Mouse (Mus musculus): ENCODE data around the gene Epn2. TPM values are rescaled to one million over a fixed set of nuclear protein-coding genes. Genes with fewer than 3 reads are reported as not detected.
A peak's percentile ranks its signal among the peaks of the same experiment; 100 is the strongest.

Epn2 gene
- polyA plus RNA-seq, 1 experiment from 2014 or later: 31.4 TPM

- no peaks in the 10 kb centered on the region for H3K27me3 ChIP-seq (ENCODE audit: control insufficient read depth, insufficient read depth, low read length)
- H3K9ac ChIP-seq (ENCODE audit: low read length): no peak overlapping the region
- no peak overlapping the region for H3K4me3 ChIP-seq (ENCODE audit: low read depth, low read length)
- no peaks in the 10 kb centered on the region for H3K9me3 ChIP-seq (ENCODE audit: control insufficient read depth, low read length)
- peaks cover 11% of the 10 kb centered on the region for H3K4me1 ChIP-seq (ENCODE audit: control insufficient read depth, insufficient read depth, low read length)
- peaks cover 9% of the 10 kb centered on the region for H3K36me3 ChIP-seq (ENCODE audit: control insufficient read depth, insufficient read depth, low read length)
- H3K4me2 ChIP-seq (ENCODE audit: low read depth): peak overlapping the region; percentile 90; the same call in 1 of the 2 replicates
- H3K27ac ChIP-seq (ENCODE audit: low read depth, low read length): no peak overlapping the region
- ATAC-seq (ENCODE audit: insufficient read depth, low FRiP score, low TSS enrichment): no peak
- DNase-seq (ENCODE audit: low spot score): no peak
- 93% methylated on average over 2 of the region's 2 CpGs for WGBS
Measured at GRCm38 (mm10) chr11:61495528-61495927, 84.0 kb downstream of the Epn2 start.

- peak within 1 kb of the TSS; percentile 84 for H3K4me3 ChIP-seq (ENCODE audit: low read depth, low read length)
- peaks cover 18% of the 10 kb centered on the region for H3K36me3 ChIP-seq (ENCODE audit: control insufficient read depth, insufficient read depth, low read length)
- WGBS: under 1% methylated on average over 60 of the region's 62 CpGs
- peak within 1 kb of the TSS; percentile 86 for H3K9ac ChIP-seq (ENCODE audit: low read length)
- H3K27ac ChIP-seq (ENCODE audit: low read depth, low read length): peak within 1 kb of the TSS; percentile 80
- H3K4me1 ChIP-seq (ENCODE audit: control insufficient read depth, insufficient read depth, low read length): peaks cover 11% of the 10 kb centered on the region
- peak within 1 kb of the TSS; percentile 90 for H3K4me2 ChIP-seq (ENCODE audit: low read depth)
- H3K27me3 ChIP-seq (ENCODE audit: control insufficient read depth, insufficient read depth, low read length): no peaks in the 10 kb centered on the region
- peak; percentile 100 for DNase-seq (ENCODE audit: low spot score)
- H3K9me3 ChIP-seq (ENCODE audit: control insufficient read depth, low read length): no peaks in the 10 kb centered on the region
- ATAC-seq (ENCODE audit: insufficient read depth, low FRiP score, low TSS enrichment): peak; percentile 95
Measured at GRCm38 (mm10) chr11:61494129-61494997, 85.1 kb downstream of the Epn2 start, which contains the start of gene Mapk7. TSS of gene Mapk7 (minus strand) at chr11:61494406.

DNA sequence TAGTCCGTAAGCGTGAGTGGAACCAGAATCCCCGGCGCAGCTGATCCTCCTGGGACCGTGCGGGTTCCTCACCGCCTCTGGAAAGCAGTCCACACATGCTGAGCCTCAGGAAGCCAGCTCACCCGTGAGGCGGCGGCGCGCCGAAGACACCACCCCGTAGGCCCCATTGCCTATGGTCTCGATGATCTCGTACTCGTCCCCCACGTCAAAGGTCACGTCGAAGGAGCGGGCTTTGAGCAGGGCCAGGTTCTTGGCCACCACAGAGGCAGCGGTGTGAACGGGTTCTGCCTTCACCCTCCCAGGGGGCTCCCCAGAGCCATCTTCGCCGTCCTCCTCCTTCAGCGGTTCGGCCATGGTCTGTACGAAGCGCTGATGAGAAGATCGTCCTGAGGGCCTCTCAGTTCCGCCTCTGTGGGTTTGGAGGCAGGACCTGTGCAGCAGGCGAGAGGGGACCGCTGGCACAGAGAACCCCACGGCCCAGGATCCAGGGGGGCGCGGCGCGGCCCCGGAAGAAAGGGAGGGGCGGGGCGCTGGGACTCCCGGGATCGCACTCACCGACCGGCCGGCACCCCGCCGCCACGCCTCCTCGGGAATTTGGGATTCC, 85.9 kb downstream of the Epn2 start:
- 1% methylated on average over 36 of the region's 50 CpGs for WGBS
- H3K9me3 ChIP-seq (ENCODE audit: control insufficient read depth, low read length): no peaks in the 10 kb centered on the region
- H3K4me3 ChIP-seq (ENCODE audit: low read depth, low read length): peak overlapping the region; percentile 84
- H3K36me3 ChIP-seq (ENCODE audit: control insufficient read depth, insufficient read depth, low read length): peaks cover 24% of the 10 kb centered on the region
- peak overlapping the region; percentile 86 for H3K9ac ChIP-seq (ENCODE audit: low read length)
- peak overlapping the region; percentile 90 for H3K4me2 ChIP-seq (ENCODE audit: low read depth)
- peak; percentile 63 for ATAC-seq (ENCODE audit: insufficient read depth, low FRiP score, low TSS enrichment)
- peak overlapping the region; percentile 80 for H3K27ac ChIP-seq (ENCODE audit: low read depth, low read length)
- no peaks in the 10 kb centered on the region for H3K27me3 ChIP-seq (ENCODE audit: control insufficient read depth, insufficient read depth, low read length)
- peaks cover 11% of the 10 kb centered on the region for H3K4me1 ChIP-seq (ENCODE audit: control insufficient read depth, insufficient read depth, low read length)
- peak; percentile 52 for DNase-seq (ENCODE audit: low spot score)

GRCm38 (mm10) chr11:61492749-61493401, 86.6 kb downstream of the Epn2 start:
- Histone ChIP-seq H3K4me1 (ENCODE audit: control insufficient read depth, insufficient read depth, low read length) (peaks cover 11% of the 10 kb centered on the region), H3K9ac (ENCODE audit: low read length) (peak overlapping the region; percentile 86), H3K27me3 (ENCODE audit: control insufficient read depth, insufficient read depth, low read length) (no peaks in the 10 kb centered on the region), H3K4me3 (ENCODE audit: low read depth, low read length) (peak overlapping the region; percentile 84), H3K36me3 (ENCODE audit: control insufficient read depth, insufficient read depth, low read length) (peaks cover 24% of the 10 kb centered on the region), H3K27ac (ENCODE audit: low read depth, low read length) (no peak overlapping the region), H3K4me2 (ENCODE audit: low read depth) (peak overlapping the region; percentile 90), H3K9me3 (ENCODE audit: control insufficient read depth, low read length) (no peaks in the 10 kb centered on the region)
- DNase-seq (ENCODE audit: low spot score): no peak
- WGBS: 75% methylated on average over 12 of the region's 12 CpGs
- no peak for ATAC-seq (ENCODE audit: insufficient read depth, low FRiP score, low TSS enrichment)

- 93% methylated on average over 22 of the region's 22 CpGs for WGBS
- H3K36me3 ChIP-seq (ENCODE audit: control insufficient read depth, insufficient read depth, low read length): peaks cover 24% of the 10 kb centered on the region
Measured at GRCm38 (mm10) chr11:61490944-61491520, 88.5 kb downstream of the Epn2 start.

DNA sequence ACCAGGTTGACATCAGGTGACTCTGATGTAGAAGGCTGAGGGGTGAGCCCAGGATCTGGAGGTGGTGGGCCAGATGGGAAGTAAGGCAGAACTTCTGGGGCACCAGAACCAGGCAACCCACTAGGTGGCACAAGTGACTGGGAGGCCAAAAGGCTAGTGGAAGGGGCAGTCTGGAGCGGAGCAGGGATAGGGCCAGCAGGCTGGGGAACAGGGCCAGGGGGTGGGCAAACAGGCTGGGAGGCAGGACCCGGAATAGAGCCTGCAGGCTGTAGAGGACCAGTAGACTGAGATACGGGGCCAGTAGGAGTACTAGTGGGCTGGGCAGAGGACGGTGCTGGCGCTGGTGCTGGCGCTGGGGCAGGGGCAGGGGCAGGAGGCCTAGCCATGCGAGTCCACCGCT, 89.6 kb downstream of the Epn2 start:
- Histone ChIP-seq H3K4me2 (ENCODE audit: low read depth) (no peak overlapping the region), H3K4me3 (ENCODE audit: low read depth, low read length) (no peak overlapping the region), H3K9ac (ENCODE audit: low read length) (no peak overlapping the region), H3K27ac (ENCODE audit: low read depth, low read length) (no peak overlapping the region), H3K4me1 (ENCODE audit: control insufficient read depth, insufficient read depth, low read length) (peaks cover 20% of the 10 kb centered on the region), H3K27me3 (ENCODE audit: control insufficient read depth, insufficient read depth, low read length) (no peaks in the 10 kb centered on the region), H3K36me3 (ENCODE audit: control insufficient read depth, insufficient read depth, low read length) (peaks cover 24% of the 10 kb centered on the region), H3K9me3 (ENCODE audit: control insufficient read depth, low read length) (no peaks in the 10 kb centered on the region)
- WGBS: 95% methylated on average over 8 of the region's 8 CpGs
- DNase-seq (ENCODE audit: low spot score): no peak
- no peak for ATAC-seq (ENCODE audit: insufficient read depth, low FRiP score, low TSS enrichment)

More at GRCm38 (mm10) chr11:61490944-61491520, 88.5 kb downstream of the Epn2 start:
- H3K4me1 ChIP-seq (ENCODE audit: control insufficient read depth, insufficient read depth, low read length): peaks cover 15% of the 10 kb centered on the region
- H3K4me3 ChIP-seq (ENCODE audit: low read depth, low read length): no peak overlapping the region
- no peak overlapping the region for H3K27ac ChIP-seq (ENCODE audit: low read depth, low read length)
- H3K4me2 ChIP-seq (ENCODE audit: low read depth): no peak overlapping the region
- no peaks in the 10 kb centered on the region for H3K27me3 ChIP-seq (ENCODE audit: control insufficient read depth, insufficient read depth, low read length)
- DNase-seq (ENCODE audit: low spot score) (no peak), ATAC-seq (ENCODE audit: insufficient read depth, low FRiP score, low TSS enrichment) (no peak)
- no peak overlapping the region for H3K9ac ChIP-seq (ENCODE audit: low read length)
- no peaks in the 10 kb centered on the region for H3K9me3 ChIP-seq (ENCODE audit: control insufficient read depth, low read length)

DNA sequence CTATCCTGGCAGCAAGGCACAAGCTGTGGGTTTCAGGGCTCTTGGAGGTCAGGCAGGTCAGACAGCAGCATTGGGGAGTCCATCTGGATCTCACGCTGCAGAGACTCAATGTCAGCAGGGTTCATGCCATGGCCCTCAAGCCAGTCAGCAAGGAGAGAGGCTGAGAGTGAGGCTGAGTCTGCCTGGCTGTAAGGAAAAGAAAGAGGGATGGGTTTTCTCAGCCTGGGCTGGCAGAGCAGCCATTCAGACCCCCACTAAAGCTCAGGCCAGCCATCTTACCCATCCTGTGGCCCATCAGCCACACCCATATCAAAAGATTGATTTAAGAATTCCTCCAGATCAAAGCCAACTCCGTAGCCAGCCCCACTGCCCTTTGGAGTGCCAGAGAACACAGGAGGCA, 90.4 kb downstream of the Epn2 start:
- Histone ChIP-seq H3K4me3 (ENCODE audit: low read depth, low read length) (no peak overlapping the region), H3K9ac (ENCODE audit: low read length) (no peak overlapping the region), H3K4me2 (ENCODE audit: low read depth) (no peak overlapping the region), H3K36me3 (ENCODE audit: control insufficient read depth, insufficient read depth, low read length) (peaks cover 24% of the 10 kb centered on the region), H3K4me1 (ENCODE audit: control insufficient read depth, insufficient read depth, low read length) (peaks cover 26% of the 10 kb centered on the region), H3K27ac (ENCODE audit: low read depth, low read length) (no peak overlapping the region), H3K9me3 (ENCODE audit: control insufficient read depth, low read length) (no peaks in the 10 kb centered on the region), H3K27me3 (ENCODE audit: control insufficient read depth, insufficient read depth, low read length) (no peaks in the 10 kb centered on the region)
- WGBS: 91% methylated on average over 2 of the region's 2 CpGs
- ATAC-seq (ENCODE audit: insufficient read depth, low FRiP score, low TSS enrichment) (no peak), DNase-seq (ENCODE audit: low spot score) (no peak)

- H3K4me1 ChIP-seq (ENCODE audit: control insufficient read depth, insufficient read depth, low read length): peaks cover 22% of the 10 kb centered on the region
- WGBS: 85% methylated on average over 7 of the region's 7 CpGs
- ATAC-seq (ENCODE audit: insufficient read depth, low FRiP score, low TSS enrichment) (no peak), DNase-seq (ENCODE audit: low spot score) (no peak)
- no peaks in the 10 kb centered on the region for H3K27me3 ChIP-seq (ENCODE audit: control insufficient read depth, insufficient read depth, low read length)
- no peak overlapping the region for H3K4me2 ChIP-seq (ENCODE audit: low read depth)
- H3K4me3 ChIP-seq (ENCODE audit: low read depth, low read length): no peak overlapping the region
- H3K9ac ChIP-seq (ENCODE audit: low read length): no peak overlapping the region
- H3K9me3 ChIP-seq (ENCODE audit: control insufficient read depth, low read length): no peaks in the 10 kb centered on the region
- no peak overlapping the region for H3K27ac ChIP-seq (ENCODE audit: low read depth, low read length)
- H3K36me3 ChIP-seq (ENCODE audit: control insufficient read depth, insufficient read depth, low read length): peaks cover 24% of the 10 kb centered on the region
Measured at GRCm38 (mm10) chr11:61487936-61488335, 91.6 kb downstream of the Epn2 start.
